15 mouse cellular contexts compared by ENCODE assay signal in genomic region chr8:46848931-46849330, GRCm38 (mm10).
DNase-seq lines count a peak whose midpoint lies in the region; ATAC-seq and TF ChIP-seq lines count a peak whose summit lies in the region.
"Had no signal": no experiment of that assay in that cellular context is flagged by ENCODE, and none has a peak within 500 bp of the region (broad histone marks: within the 10 kb centered on the region; RNA-seq: fewer than 3 reads in every experiment).

No protein-coding gene starts in this region.

- no peak overlapping the region for H3K9ac ChIP-seq in lung, embryonic 16.5 days (ENCODE audit: low read length)
- H3K9ac ChIP-seq in intestine, embryonic 16.5 days (ENCODE audit: low read depth, low read length) = peak overlapping the region; percentile 53; the same call in 1 of the 2 replicates
- H3K9ac ChIP-seq in forebrain, embryonic 15.5 days (replicated peaks) = no peak overlapping the region
- H3K9ac ChIP-seq: limb, embryonic 13.5 days; midbrain, embryonic 13.5 days had no signal

- ATAC-seq in CD4-positive, CD25-positive, alpha-beta regulatory T cell, adult 4 months = no peak
- ATAC-seq in lung, embryonic 16.5 days (ENCODE audit: low read depth) = no peak
- ATAC-seq in intestine, embryonic 16.5 days = peak; percentile 88
- ATAC-seq in forebrain, embryonic 15.5 days (replicated peaks) = no peak
- ATAC-seq in activated CD4-positive, CD25-positive, alpha-beta regulatory T cell, adult 4 months = no peak
- ATAC-seq: midbrain, embryonic 13.5 days; Patski had no signal

- no peak for TF ChIP-seq POLR2A in lung, adult 2 months (IDR thresholded peaks at IDR 0.05; ENCODE audit: borderline replicate concordance, extremely low read depth, low read depth, low read length)

- H3K4me1 ChIP-seq in lung, embryonic 16.5 days (replicated peaks; ENCODE audit: control insufficient read depth, insufficient read depth, low read length) = peaks cover 16% of the 10 kb centered on the region
- peaks cover 41% of the 10 kb centered on the region for H3K4me1 ChIP-seq in lung, adult 2 months (ENCODE audit: control insufficient read depth, insufficient read depth, low read length)
- peaks cover 31% of the 10 kb centered on the region for H3K4me1 ChIP-seq in intestine, embryonic 16.5 days (ENCODE audit: control insufficient read depth, insufficient read depth, low read length)
- no peaks in the 10 kb centered on the region for H3K4me1 ChIP-seq in forebrain, embryonic 15.5 days
- H3K4me1 ChIP-seq: midbrain, embryonic 13.5 days had no signal

- peak overlapping the region; percentile 53 for H3K27ac ChIP-seq in lung, embryonic 16.5 days (ENCODE audit: low read length)
- peak overlapping the region; percentile 96 for H3K27ac ChIP-seq in intestine, embryonic 16.5 days (ENCODE audit: low read length)
- H3K27ac ChIP-seq in forebrain, embryonic 15.5 days (replicated peaks) = no peak overlapping the region
- H3K27ac ChIP-seq: hindbrain, embryonic 10.5 days; limb, embryonic 13.5 days; midbrain, embryonic 13.5 days had no signal

- no peaks in the 10 kb centered on the region for H3K9me3 ChIP-seq in lung, embryonic 16.5 days (ENCODE audit: control insufficient read depth, low read length)
- no peaks in the 10 kb centered on the region for H3K9me3 ChIP-seq in intestine, embryonic 16.5 days (ENCODE audit: control insufficient read depth, low read length)
- H3K9me3 ChIP-seq in forebrain, embryonic 15.5 days = no peaks in the 10 kb centered on the region
- H3K9me3 ChIP-seq: hindbrain, embryonic 10.5 days; limb, embryonic 13.5 days; midbrain, embryonic 13.5 days had no signal

- peaks cover 13% of the 10 kb centered on the region for H3K36me3 ChIP-seq in lung, embryonic 16.5 days (ENCODE audit: control insufficient read depth, insufficient read depth, low read length)
- H3K36me3 ChIP-seq in intestine, embryonic 16.5 days (ENCODE audit: control insufficient read depth, insufficient read depth, low read length) = peaks cover 7% of the 10 kb centered on the region
- peaks cover 8% of the 10 kb centered on the region for H3K36me3 ChIP-seq in splenic B cell, adult 2 months (ENCODE audit: control insufficient read depth, insufficient read depth, low read length, poor library complexity, severe bottlenecking)
- 0 out of 2 replicates have a peak, but pooled peaks cover 6% of the 10 kb centered on the region for H3K36me3 ChIP-seq in forebrain, embryonic 15.5 days

- no peak for TF ChIP-seq CTCF in lung, adult 2 months (IDR thresholded peaks at IDR 0.05; ENCODE audit: insufficient read depth, low read length)

- H3K4me3 ChIP-seq in lung, embryonic 16.5 days (ENCODE audit: low read length) = no peak overlapping the region
- no peak overlapping the region for H3K4me3 ChIP-seq in lung, adult 2 months (replicated peaks; ENCODE audit: extremely low read depth, low read depth, low read length)
- H3K4me3 ChIP-seq in intestine, embryonic 16.5 days (ENCODE audit: low read length) = no peak overlapping the region
- no peak overlapping the region for H3K4me3 ChIP-seq in forebrain, embryonic 15.5 days
- H3K4me3 ChIP-seq: hindbrain, embryonic 10.5 days; limb, embryonic 13.5 days; midbrain, embryonic 13.5 days had no signal

- 50% methylated on average over 6 of the region's 6 CpGs for WGBS in lung, embryonic 16.5 days
- WGBS in lung, adult 2 months = 53% methylated on average over 6 of the region's 6 CpGs
- WGBS in intestine, embryonic 16.5 days = 47% methylated on average over 6 of the region's 6 CpGs
- WGBS in forebrain, embryonic 15.5 days = 88% methylated on average over 6 of the region's 6 CpGs

- H3K27me3 ChIP-seq in lung, embryonic 16.5 days (ENCODE audit: control insufficient read depth, insufficient read depth, low read depth, low read length) = no peaks in the 10 kb centered on the region
- no peaks in the 10 kb centered on the region for H3K27me3 ChIP-seq in intestine, embryonic 16.5 days (replicated peaks; ENCODE audit: control insufficient read depth, insufficient read depth, low read length)
- no peaks in the 10 kb centered on the region for H3K27me3 ChIP-seq in splenic B cell, adult 2 months (ENCODE audit: control insufficient read depth, insufficient read depth, low read length, poor library complexity, severe bottlenecking)
- no peaks in the 10 kb centered on the region for H3K27me3 ChIP-seq in forebrain, embryonic 15.5 days
- H3K27me3 ChIP-seq: limb, embryonic 13.5 days; midbrain, embryonic 13.5 days; Patski had no signal

- DNase-seq in CD4-positive, CD25-positive, alpha-beta regulatory T cell, adult 2 months (ENCODE audit: low read depth, low spot score) = peak; percentile 10
- no peak for DNase-seq in lung, adult 2 months
- DNase-seq in splenic B cell, adult 2 months (ENCODE audit: low read depth, low spot score) = peak; percentile 73
- DNase-seq: cerebellum, postnatal 25 days; heart, adult 18-20 months; thymus, adult 18-20 months had no signal

- no peak overlapping the region for H3K4me2 ChIP-seq in lung, embryonic 16.5 days (ENCODE audit: low read depth, low read length)
- H3K4me2 ChIP-seq in intestine, embryonic 16.5 days (ENCODE audit: low read depth, low read length) = peak overlapping the region; percentile 30; the same call in 1 of the 2 replicates
- no peak overlapping the region for H3K4me2 ChIP-seq in forebrain, embryonic 15.5 days (replicated peaks)
- H3K4me2 ChIP-seq: limb, embryonic 13.5 days; midbrain, embryonic 13.5 days had no signal
